Mouse (Mus musculus): ENCODE data around the gene Akap1. TPM values are rescaled to one million over a fixed set of nuclear protein-coding genes. Genes with fewer than 3 reads are reported as not detected.
"Not testable (repeated sequence)": the region's sequence is repeated elsewhere in the genome, so short reads cannot be mapped to it uniquely, and the experiment has no call there.

The Akap1 gene
- 10 to 100 TPM; 85.1 to 86.5 TPM for total RNA-seq (2021)
- long read RNA-seq, experiment 1, transcript Akap1-201 (11 exons, 3,758 nt): major isoform, 74 of 114 reads
- long read RNA-seq, experiment 1, partial matches to known transcripts: 30 of 114 reads
- long read RNA-seq, experiment 1, other reads (novel, unspliced or antisense): 10 of 114 reads
- long read RNA-seq, experiment 2, transcript Akap1-201 (11 exons, 3,758 nt): major isoform, 108 of 141 reads
- long read RNA-seq, experiment 2, partial matches to known transcripts: 18 of 141 reads
- long read RNA-seq, experiment 2, other reads (novel, unspliced or antisense): 14 of 141 reads

- DNase-seq (ENCODE audit: low spot score in 2 of 2): peak; percentile 97
Observed at GRCm38 (mm10) chr11:88864458-88865197, at the start of gene Akap1. Gene Akap1 (minus strand): TSS chr11:88864586.

GRCm38 (mm10) chr11:88909388-88910036 lies 45.1 kb upstream of the Akap1 start:
- DNase-seq (ENCODE audit: low spot score in 2 of 2): peak in 1 of 2 experiments; percentile 41

GRCm38 (mm10) chr11:88908557-88909211 lies 44.3 kb upstream of the Akap1 start:
- peak in 1 of 2 experiments; percentile 68 for DNase-seq (ENCODE audit: low spot score in 2 of 2)

GRCm38 (mm10) chr11:88907886-88908285 lies 43.5 kb upstream of the Akap1 start:
- no peak for DNase-seq (ENCODE audit: low spot score in 2 of 2)

GRCm38 (mm10) chr11:88905621-88906020 lies 41.2 kb upstream of the Akap1 start:
- DNase-seq (ENCODE audit: low spot score in 2 of 2): no peak

GRCm38 (mm10) chr11:88904080-88904479 lies 39.7 kb upstream of the Akap1 start:
- DNase-seq (ENCODE audit: low spot score in 2 of 2): no peak

GRCm38 (mm10) chr11:88902762-88903161 lies 38.4 kb upstream of the Akap1 start:
- DNase-seq (ENCODE audit: low spot score in 2 of 2): no peak

GRCm38 (mm10) chr11:88901341-88901802 lies 37.0 kb upstream of the Akap1 start:
- DNase-seq (ENCODE audit: low spot score in 2 of 2): no peak

- DNase-seq (ENCODE audit: low spot score in 2 of 2): no peak
Observed at GRCm38 (mm10) chr11:88899561-88899960, 35.2 kb upstream of the Akap1 start.

GRCm38 (mm10) chr11:88898380-88898763 lies 34.0 kb upstream of the Akap1 start:
- no peak for DNase-seq (ENCODE audit: low spot score in 2 of 2)

GRCm38 (mm10) chr11:88897624-88898379 lies 33.4 kb upstream of the Akap1 start:
- DNase-seq (ENCODE audit: low spot score in 2 of 2): no peak

GRCm38 (mm10) chr11:88895800-88896232 lies 31.4 kb upstream of the Akap1 start:
- peak in 1 of 2 experiments; percentile 20 for DNase-seq (ENCODE audit: low spot score in 2 of 2)

GRCm38 (mm10) chr11:88895235-88895634 lies 30.8 kb upstream of the Akap1 start:
- DNase-seq (ENCODE audit: low spot score in 2 of 2): peak in 1 of 2 experiments; percentile 38

GRCm38 (mm10) chr11:88894279-88894678 lies 29.9 kb upstream of the Akap1 start:
- not testable (repeated sequence) for DNase-seq (ENCODE audit: low spot score in 2 of 2)

- not testable (repeated sequence) for DNase-seq (ENCODE audit: low spot score in 2 of 2)
Observed at GRCm38 (mm10) chr11:88893501-88893900, 29.1 kb upstream of the Akap1 start.

GRCm38 (mm10) chr11:88892789-88893188 lies 28.4 kb upstream of the Akap1 start:
- peak in 1 of 2 experiments; percentile 19 for DNase-seq (ENCODE audit: low spot score in 2 of 2)

- DNase-seq (ENCODE audit: low spot score in 2 of 2): peak; percentile 75 to 84
Observed at GRCm38 (mm10) chr11:88891921-88892561, 27.7 kb upstream of the Akap1 start.

GRCm38 (mm10) chr11:88891446-88891845 lies 27.1 kb upstream of the Akap1 start:
- DNase-seq (ENCODE audit: low spot score in 2 of 2): peak in 1 of 2 experiments; percentile 43

GRCm38 (mm10) chr11:88890904-88891303 lies 26.5 kb upstream of the Akap1 start:
- not testable (repeated sequence) for DNase-seq (ENCODE audit: low spot score in 2 of 2)

- DNase-seq (ENCODE audit: low spot score in 2 of 2): no peak
Observed at GRCm38 (mm10) chr11:88888996-88889395, 24.6 kb upstream of the Akap1 start.
